Mouse (Mus musculus) small intestine, adult 2 months (tissue): ENCODE results near the gene Amtn. TPM values are rescaled to one million over a fixed set of nuclear protein-coding genes. Genes with fewer than 3 reads are reported as not detected.
"Not testable (repeated sequence)": the region's sequence is repeated elsewhere in the genome, so short reads cannot be mapped to it uniquely, and the experiment has no call there.

ENCODE experiments used
- H3K27ac ChIP-seq: fragments of 200-500 bp; 2 replicates; pipeline ENCODE4 v1.5.1; 2012; ENCODE audit warnings: low read depth, low read length, control low read depth, inconsistent platforms; ENCODE audit not compliant: insufficient read depth
- H3K27me3 ChIP-seq: fragments of 200-500 bp; 2 replicates; pipeline ENCODE4 v1.6.1; 2012; ENCODE audit warnings: mild to moderate bottlenecking, moderate library complexity, low read length, inconsistent platforms; ENCODE audit not compliant: control insufficient read depth, insufficient read depth
- H3K36me3 ChIP-seq: fragments of 200-500 bp; 2 replicates; pipeline ENCODE4 v1.6.1; 2012; ENCODE audit warnings: mild to moderate bottlenecking, low read length, control low read depth, inconsistent platforms; ENCODE audit not compliant: control insufficient read depth, insufficient read depth
- H3K4me1 ChIP-seq: fragments of 200-500 bp; 2 replicates; pipeline ENCODE4 v1.6.1; 2012; ENCODE audit warnings: low read length, inconsistent platforms, mixed read lengths; ENCODE audit not compliant: control insufficient read depth, insufficient read depth, insufficient read length
- H3K4me3 ChIP-seq: fragments of 200-500 bp; 2 replicates; pipeline ENCODE4 v1.5.1; 2012; ENCODE audit warnings: low read depth, mild to moderate bottlenecking, control low read depth, inconsistent platforms, low read length, moderate library complexity
- CTCF ChIP-seq: fragments of 200-500 bp; IDR thresholded peaks from 2 replicates; pipeline ENCODE4 v1.5.1; 2012; ENCODE audit warnings: low read depth, mild to moderate bottlenecking, control low read depth, inconsistent platforms, low read length, moderate library complexity, mixed read lengths; ENCODE audit not compliant: insufficient replicate concordance, insufficient read length; ENCODE audit errors: extremely low read depth
- POLR2A ChIP-seq: fragments of 200-500 bp; IDR thresholded peaks from 2 replicates; pipeline ENCODE4 v1.6.1; 2012; ENCODE audit warnings: low read depth, mild to moderate bottlenecking, control low read depth, inconsistent platforms, low read length, moderate library complexity
- WGBS: fragments of 180-500 bp; shearing (Covaris S2); methylation state at CpG from one replicate; pipeline ENCODE4 v1.1.7; 2018; 5-methylcytosine and 5-hydroxymethylcytosine counted together
- polyA plus RNA-seq: library from polyadenylated mRNA; depleted of rRNA; stranded (reverse); fragments of >200 nt; gene quantifications from 2 replicates; pipeline ENCODE4 v1.2.3, GENCODE M21; 2012; rRNA removed

Gene Amtn
- polyA plus RNA-seq, 1 experiment: not detected

GRCm38 (mm10) chr5:88399849-88400248, 23.9 kb downstream of the Amtn start:
- H3K4me1 ChIP-seq: no peaks in the 10 kb centered on the region
- no peak overlapping the region for H3K4me3 ChIP-seq
- TF ChIP-seq CTCF (peak; percentile 61; the same call in 1 of the 2 replicates), POLR2A (no peak)
- no peak overlapping the region for H3K27ac ChIP-seq
- WGBS: 2% methylated on average over 6 of the region's 6 CpGs
- no peaks in the 10 kb centered on the region for H3K27me3 ChIP-seq
- no peaks in the 10 kb centered on the region for H3K36me3 ChIP-seq

- TF ChIP-seq CTCF (no peak), POLR2A (no peak)
- Histone ChIP-seq H3K27me3 (no peaks in the 10 kb centered on the region), H3K27ac (no peak overlapping the region), H3K36me3 (no peaks in the 10 kb centered on the region), H3K4me3 (no peak overlapping the region), H3K4me1 (no peaks in the 10 kb centered on the region)
- WGBS: 81% methylated on average over 3 of the region's 3 CpGs
Observed at GRCm38 (mm10) chr5:88401464-88401863, 25.6 kb downstream of the Amtn start.

- 34% methylated on average over 8 of the region's 8 CpGs for WGBS
- H3K27me3 ChIP-seq: no peaks in the 10 kb centered on the region
- H3K36me3 ChIP-seq: no peaks in the 10 kb centered on the region
- peaks cover 6% of the 10 kb centered on the region; the same call in 1 of the 2 replicates for H3K4me1 ChIP-seq
- no peak overlapping the region for H3K27ac ChIP-seq
- no peak for TF ChIP-seq POLR2A
- no peak for TF ChIP-seq CTCF
- no peak overlapping the region for H3K4me3 ChIP-seq
Observed at GRCm38 (mm10) chr5:88420319-88421065, 44.6 kb downstream of the Amtn start.

- not testable (repeated sequence) for H3K4me1 ChIP-seq, H3K27ac ChIP-seq, H3K36me3 ChIP-seq, H3K4me3 ChIP-seq, H3K27me3 ChIP-seq
- WGBS: 84% methylated on average over 2 of the region's 2 CpGs
Observed at GRCm38 (mm10) chr5:88424892-88425291, 49.0 kb downstream of the Amtn start.

- Histone ChIP-seq H3K4me3 (no peak overlapping the region), H3K4me1 (no peaks in the 10 kb centered on the region), H3K27me3 (no peaks in the 10 kb centered on the region), H3K27ac (no peak overlapping the region), H3K36me3 (no peaks in the 10 kb centered on the region)
- WGBS: 13% methylated on average over 1 of the region's 1 CpGs
- TF ChIP-seq POLR2A (no peak), CTCF (no peak)
Observed at GRCm38 (mm10) chr5:88426753-88427152, 50.8 kb downstream of the Amtn start.

Other genes with a start within 250 kb of the Amtn start
- not detected in 2 replicates for gene Gm11115, start 222.0 kb upstream of the Amtn start, polyA plus RNA-seq
- not detected in 2 replicates for gene Gm7714, start 107.2 kb upstream of the Amtn start, polyA plus RNA-seq
- not detected in 2 replicates for gene Prol1, start 58.8 kb upstream of the Amtn start, polyA plus RNA-seq
- not detected in 2 replicates for gene Ambn, start 79.9 kb downstream of the Amtn start, polyA plus RNA-seq
- 0.06 TPM in 1 of 2 replicates, not detected in the other for gene Enam, start 111.9 kb downstream of the Amtn start, polyA plus RNA-seq
- gene Jchain, start 151.8 kb downstream of the Amtn start, polyA plus RNA-seq: 1,015 and 1,726 TPM in 2 replicates
- 4.2 and 6.6 TPM in 2 replicates for gene Utp3, start 178.4 kb downstream of the Amtn start, polyA plus RNA-seq
- 3.1 and 6.4 TPM in 2 replicates for gene Rufy3, start 188.9 kb downstream of the Amtn start, polyA plus RNA-seq